Mouse (Mus musculus) olfactory bulb, adult 2 months (tissue): ENCODE data around the gene Mtnr1a.

Experiments used
- CTCF ChIP-seq: fragments of 200-500 bp; IDR thresholded peaks from 2 replicates; pipeline ENCODE4 v1.5.1; 2012; ENCODE audit warnings: low read depth, mild to moderate bottlenecking, low read length, moderate library complexity; ENCODE audit not compliant: insufficient read depth
- POLR2A ChIP-seq: fragments of 200-500 bp; IDR thresholded peaks from 2 replicates; pipeline ENCODE4 v1.6.1; 2012; ENCODE audit warnings: mild to moderate bottlenecking, low read depth, low read length, moderate library complexity; ENCODE audit not compliant: insufficient read depth

DNA sequence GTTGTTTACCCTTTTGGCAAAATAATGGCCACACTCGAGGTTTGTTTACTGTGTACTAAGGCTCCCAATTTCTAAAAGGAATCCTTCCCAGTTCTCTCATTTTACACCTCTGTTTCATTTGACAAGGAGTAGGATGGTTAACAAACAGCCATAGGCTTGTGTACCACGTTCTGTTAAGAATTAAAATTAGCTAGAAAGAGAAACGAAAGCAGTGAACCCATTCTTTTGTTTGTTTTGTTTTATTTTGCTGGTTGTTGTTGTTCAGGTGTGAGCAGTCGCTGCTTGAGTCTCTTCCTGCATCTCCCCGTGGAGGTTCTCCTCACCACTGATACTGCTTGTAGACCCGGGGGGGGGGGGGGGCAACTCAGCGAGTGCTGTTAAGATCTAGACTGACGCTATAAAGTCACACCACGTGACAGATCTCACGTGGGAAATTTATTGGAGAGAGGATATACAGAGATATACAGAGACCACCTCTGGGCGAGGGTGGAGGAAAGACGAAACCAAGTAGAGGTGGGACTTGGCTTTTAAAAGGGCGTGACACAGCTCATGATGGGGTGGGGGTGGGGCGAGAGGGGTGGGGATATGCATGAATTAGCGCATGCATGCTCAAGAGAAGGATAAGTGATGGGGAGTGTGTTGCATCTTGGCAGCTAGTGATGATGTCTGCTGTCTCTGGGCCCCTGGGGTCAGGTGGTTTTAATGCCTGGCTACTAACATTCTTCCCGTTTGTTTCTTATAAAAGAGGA lies 41.3 kb downstream of the Mtnr1a start:
- TF ChIP-seq CTCF (no peak), POLR2A (no peak)
